Mouse (Mus musculus): ENCODE data around the gene Lypd4. TPM values are rescaled to one million over a fixed set of nuclear protein-coding genes. Genes with fewer than 3 reads are reported as not detected.
"Not testable (repeated sequence)": the region's sequence is repeated elsewhere in the genome, so short reads cannot be mapped to it uniquely, and the experiment has no call there.

Lypd4 gene
- polyA plus RNA-seq, 1 experiment from 2014 or later = not detected

DNA sequence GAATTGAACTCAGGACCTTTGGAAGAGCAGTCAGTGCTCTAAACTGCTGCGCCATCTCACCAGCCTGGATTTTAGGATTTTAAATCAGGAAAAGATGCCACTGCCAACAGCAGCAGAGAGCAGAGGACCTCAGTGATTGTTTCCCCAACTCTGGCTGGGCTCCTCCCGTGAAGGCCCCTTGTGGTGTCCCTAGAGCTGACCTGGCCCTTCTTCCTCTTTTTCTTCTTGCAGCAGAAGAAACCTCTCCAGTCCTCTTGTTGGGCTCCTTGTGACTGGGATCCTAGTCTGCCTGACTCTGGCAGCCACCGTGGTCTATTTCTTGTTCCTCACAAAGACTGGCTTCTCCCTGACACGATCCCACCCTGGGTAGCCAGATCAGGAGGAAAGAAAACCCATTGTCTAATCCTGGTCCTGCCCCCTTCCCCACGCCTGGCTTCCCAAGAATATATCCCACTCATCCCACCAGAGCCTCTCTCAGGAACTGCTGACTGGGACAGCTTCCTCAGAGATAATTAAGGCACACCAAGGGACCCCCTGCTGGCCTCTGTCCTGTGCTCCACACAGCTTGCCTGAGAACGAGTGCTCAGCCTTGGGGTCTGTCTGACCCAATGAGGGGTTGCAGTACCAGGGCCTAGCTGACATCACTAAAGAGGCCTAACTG, 13.2 kb downstream of the Lypd4 start:
- H3K4me3 ChIP-seq (replicated peaks) = no peak overlapping the region
- no peak overlapping the region for H3K9ac ChIP-seq (replicated peaks)
- no peaks in the 10 kb centered on the region for H3K9me3 ChIP-seq
- WGBS = 23% methylated on average over 6 of the region's 6 CpGs
- H3K27me3 ChIP-seq = no peaks in the 10 kb centered on the region
- H3K36me3 ChIP-seq = no peaks in the 10 kb centered on the region
- H3K4me1 ChIP-seq (replicated peaks) = no peaks in the 10 kb centered on the region; the same call in 1 of the 2 replicates
- ATAC-seq = no peak
- H3K4me2 ChIP-seq (replicated peaks) = no peak overlapping the region
- no peak overlapping the region for H3K27ac ChIP-seq

DNA sequence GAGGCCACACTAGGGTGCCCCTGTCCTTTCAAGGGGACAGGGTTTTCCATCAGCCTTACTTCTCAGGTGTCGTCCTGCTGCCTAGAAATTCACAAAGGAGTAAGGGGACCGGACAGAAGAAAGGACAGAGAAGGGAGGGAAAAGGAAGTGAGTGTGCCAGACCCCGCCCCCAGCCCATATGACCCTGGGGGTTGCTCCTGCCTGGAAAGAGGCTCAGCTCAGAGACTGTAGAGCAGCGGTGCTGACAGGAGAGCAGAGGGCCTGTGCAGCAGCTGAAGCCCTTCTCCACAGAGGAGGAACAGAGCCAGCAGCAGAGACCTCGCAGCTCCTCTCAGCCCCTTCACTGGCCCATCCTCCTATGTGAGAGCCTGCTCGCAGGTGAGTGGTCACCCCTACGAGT, 16.0 kb downstream of the Lypd4 start:
- 53% methylated on average over 7 of the region's 7 CpGs for WGBS
- Histone ChIP-seq H3K4me2 (replicated peaks) (no peak overlapping the region), H3K4me1 (replicated peaks) (peaks cover 6% of the 10 kb centered on the region; the same call in 1 of the 2 replicates), H3K27ac (no peak overlapping the region), H3K27me3 (no peaks in the 10 kb centered on the region), H3K9me3 (no peaks in the 10 kb centered on the region), H3K9ac (replicated peaks) (no peak overlapping the region), H3K4me3 (replicated peaks) (no peak overlapping the region), H3K36me3 (no peaks in the 10 kb centered on the region)
- ATAC-seq = no peak

DNA sequence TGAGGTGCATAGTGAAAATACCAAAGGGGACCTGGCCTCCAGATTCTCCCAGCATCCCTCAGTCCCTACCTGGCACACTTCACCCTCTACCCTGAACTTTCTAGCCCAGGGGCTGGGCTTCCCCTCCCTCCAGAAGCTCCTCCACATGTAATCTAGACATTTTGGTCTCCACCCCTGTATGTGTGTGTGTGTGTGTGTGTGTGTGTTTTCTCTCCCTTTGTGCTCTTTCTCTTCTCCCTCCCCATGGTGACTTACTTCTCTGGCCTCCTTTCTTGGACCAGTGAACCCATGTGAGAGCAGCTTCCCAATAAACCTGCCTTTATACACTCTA, 16.5 kb downstream of the Lypd4 start:
- no peaks in the 10 kb centered on the region for H3K27me3 ChIP-seq
- H3K9ac ChIP-seq (replicated peaks) = no peak overlapping the region
- H3K36me3 ChIP-seq = no peaks in the 10 kb centered on the region
- peaks cover 6% of the 10 kb centered on the region; the same call in 1 of the 2 replicates for H3K4me1 ChIP-seq (replicated peaks)
- no peak for ATAC-seq
- no peak overlapping the region for H3K27ac ChIP-seq
- H3K9me3 ChIP-seq = no peaks in the 10 kb centered on the region
- H3K4me3 ChIP-seq (replicated peaks) = no peak overlapping the region
- no peak overlapping the region for H3K4me2 ChIP-seq (replicated peaks)

DNA sequence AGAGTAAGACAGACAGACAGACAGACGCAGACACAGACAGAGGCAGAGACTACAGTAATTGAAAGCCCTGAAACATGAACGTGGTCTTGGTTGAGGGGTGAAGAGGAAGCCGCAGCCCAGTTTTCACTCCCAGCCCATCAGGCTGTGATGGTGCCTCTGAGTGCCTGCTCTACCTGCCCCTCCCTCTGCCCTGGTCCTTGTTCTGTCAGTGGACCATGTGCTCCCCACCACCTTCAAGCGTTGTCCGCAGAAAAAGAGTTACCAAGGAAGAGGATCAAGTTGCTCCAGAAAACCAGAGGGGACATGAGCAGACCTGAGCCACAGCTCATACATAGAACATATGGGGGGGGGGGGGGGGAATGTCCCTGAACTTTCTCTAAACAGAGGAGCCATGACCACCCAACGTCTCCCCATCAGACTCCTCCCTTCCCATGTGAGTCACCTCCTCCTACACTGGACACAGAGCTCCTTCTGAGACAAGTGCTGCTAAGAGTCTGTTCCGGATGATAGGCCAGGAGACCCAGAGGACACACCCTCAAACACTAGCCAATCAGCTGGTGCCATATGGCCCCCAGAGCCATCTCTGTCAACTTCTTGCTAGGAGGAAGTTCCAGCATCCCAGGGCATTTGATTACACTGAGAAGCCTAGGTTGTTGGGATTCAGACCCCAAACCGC, 17.0 kb downstream of the Lypd4 start:
- no peak overlapping the region for H3K4me2 ChIP-seq (replicated peaks)
- 82% methylated on average over 8 of the region's 8 CpGs for WGBS

DNA sequence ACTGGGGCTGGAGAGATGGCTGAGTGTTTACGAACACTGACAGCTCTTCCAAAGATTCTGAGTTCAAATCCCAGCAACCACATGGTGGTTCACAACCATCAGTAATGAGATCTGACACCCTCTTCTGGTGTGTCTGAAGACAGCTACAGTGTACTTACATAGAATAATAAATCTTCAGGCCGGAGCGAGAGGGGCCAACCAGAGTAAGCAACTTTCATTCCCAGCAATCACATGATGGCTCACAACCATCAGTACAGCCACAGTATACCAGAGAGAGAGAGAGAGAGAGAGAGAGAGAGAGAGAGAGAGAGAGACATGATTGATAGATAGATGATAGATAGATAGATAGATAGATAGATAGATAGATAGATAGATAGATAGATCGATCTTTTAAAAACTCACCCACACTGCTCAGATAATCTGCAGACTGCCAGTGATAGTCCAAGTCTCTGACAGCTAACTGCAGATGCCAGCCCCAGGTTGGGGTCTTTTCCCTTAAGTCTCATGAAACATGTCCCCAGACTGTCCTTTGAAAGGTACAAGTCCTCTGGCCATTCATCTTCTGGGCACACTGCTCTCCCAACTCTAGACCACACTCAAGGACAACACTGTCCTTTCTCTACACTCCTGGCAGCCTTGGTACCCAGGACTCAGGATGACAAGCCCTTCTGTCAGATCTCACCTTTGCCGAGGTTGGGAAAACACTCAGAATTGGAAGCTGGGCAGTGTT, 18.0 kb downstream of the Lypd4 start:
- no peaks in the 10 kb centered on the region for H3K9me3 ChIP-seq
- no peaks in the 10 kb centered on the region for H3K27me3 ChIP-seq
- peaks cover 6% of the 10 kb centered on the region; the same call in 1 of the 2 replicates for H3K4me1 ChIP-seq (replicated peaks)
- WGBS = 88% methylated on average over 5 of the region's 5 CpGs
- no peak overlapping the region for H3K27ac ChIP-seq
- no peak for ATAC-seq
- H3K36me3 ChIP-seq = no peaks in the 10 kb centered on the region
- no peak overlapping the region for H3K4me3 ChIP-seq (replicated peaks)
- H3K4me2 ChIP-seq (replicated peaks) = no peak overlapping the region
- H3K9ac ChIP-seq (replicated peaks) = no peak overlapping the region

More for the DNA sequence above, 17.0 kb downstream of the Lypd4 start:
- Histone ChIP-seq H3K36me3 (no peaks in the 10 kb centered on the region), H3K4me3 (replicated peaks) (no peak overlapping the region), H3K4me1 (replicated peaks) (peaks cover 6% of the 10 kb centered on the region; the same call in 1 of the 2 replicates), H3K9ac (replicated peaks) (no peak overlapping the region), H3K27me3 (no peaks in the 10 kb centered on the region), H3K27ac (no peak overlapping the region), H3K9me3 (no peaks in the 10 kb centered on the region)
- ATAC-seq = no peak

DNA sequence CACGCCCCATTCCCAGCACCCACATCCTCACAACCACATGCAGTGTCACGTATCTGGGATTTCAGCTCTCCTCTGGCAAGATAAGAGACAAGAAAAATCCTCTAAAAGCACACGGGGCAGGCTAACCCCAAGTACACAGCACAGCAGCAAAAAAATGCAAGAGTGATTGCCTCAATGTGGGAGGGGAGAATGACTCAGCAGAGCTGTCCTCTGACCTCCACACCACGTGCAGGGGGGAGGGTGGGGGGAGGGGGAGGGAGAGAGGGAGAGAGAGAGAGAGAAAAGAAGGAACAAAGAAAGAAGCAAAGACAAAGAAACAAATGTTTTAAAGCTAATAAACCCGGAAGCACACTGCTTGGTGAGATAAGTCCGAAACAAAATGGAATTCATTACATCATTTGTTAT, 18.8 kb downstream of the Lypd4 start:
- ATAC-seq = no peak
- 0 out of 2 replicates have a peak, but pooled peaks cover 6% of the 10 kb centered on the region for H3K4me1 ChIP-seq (replicated peaks)
- H3K9ac ChIP-seq (replicated peaks) = no peak overlapping the region
- no peak overlapping the region for H3K4me3 ChIP-seq (replicated peaks)
- WGBS = 43% methylated on average over 6 of the region's 6 CpGs
- no peaks in the 10 kb centered on the region for H3K9me3 ChIP-seq
- no peaks in the 10 kb centered on the region for H3K27me3 ChIP-seq
- H3K27ac ChIP-seq = no peak overlapping the region
- no peaks in the 10 kb centered on the region for H3K36me3 ChIP-seq
- H3K4me2 ChIP-seq (replicated peaks) = no peak overlapping the region

DNA sequence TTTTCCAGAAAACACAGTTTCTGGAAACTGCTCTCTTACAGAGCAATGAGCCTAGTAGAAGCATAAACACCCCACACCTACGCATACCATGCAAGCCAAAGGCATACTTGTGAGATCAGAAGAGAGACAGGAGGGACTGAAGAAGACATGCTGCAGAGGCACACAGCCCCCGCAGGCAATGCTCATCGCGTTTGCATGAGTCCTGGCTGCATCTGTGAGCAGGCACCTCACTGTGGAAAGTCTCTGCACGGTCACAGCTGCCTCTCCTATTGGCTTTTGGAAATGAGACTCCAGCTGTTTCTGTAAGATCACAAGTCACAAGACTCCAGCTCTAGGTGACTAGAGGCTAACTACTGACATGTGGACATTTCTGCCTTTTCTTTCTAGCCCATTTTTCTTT, 19.6 kb downstream of the Lypd4 start:
- WGBS = 24% methylated on average over 5 of the region's 5 CpGs
- no peaks in the 10 kb centered on the region for H3K36me3 ChIP-seq
- no peak overlapping the region for H3K4me3 ChIP-seq (replicated peaks)
- H3K27me3 ChIP-seq = no peaks in the 10 kb centered on the region
- 0 out of 2 replicates have a peak, but pooled peaks cover 6% of the 10 kb centered on the region for H3K4me1 ChIP-seq (replicated peaks)
- H3K9ac ChIP-seq (replicated peaks) = no peak overlapping the region
- H3K27ac ChIP-seq = no peak overlapping the region
- H3K4me2 ChIP-seq (replicated peaks) = no peak overlapping the region
- no peak for ATAC-seq
- H3K9me3 ChIP-seq = no peaks in the 10 kb centered on the region

DNA sequence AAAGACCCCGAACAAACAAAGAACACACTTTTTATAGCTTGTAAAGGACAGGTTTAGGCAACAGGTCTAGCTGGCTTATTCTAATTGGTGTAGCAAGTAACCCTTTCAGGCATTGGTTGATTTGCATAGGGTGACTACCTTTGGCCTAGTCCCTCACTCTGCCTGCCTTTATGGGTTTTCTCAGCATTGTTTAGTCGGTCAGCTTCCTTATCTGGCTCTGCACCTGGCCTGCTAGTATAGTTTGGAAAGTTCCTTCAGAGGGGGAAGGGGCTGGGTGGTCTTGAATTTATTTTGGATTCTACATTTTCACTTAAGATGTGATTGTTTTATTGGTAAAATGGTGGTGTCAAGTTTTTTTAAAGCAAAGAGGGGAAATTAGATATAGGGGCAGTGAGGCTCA, 23.2 kb downstream of the Lypd4 start:
- not testable (repeated sequence) for H3K4me3 ChIP-seq (replicated peaks); ATAC-seq; H3K36me3 ChIP-seq; H3K27ac ChIP-seq; H3K27me3 ChIP-seq; H3K4me2 ChIP-seq (replicated peaks); H3K9ac ChIP-seq (replicated peaks); H3K4me1 ChIP-seq (replicated peaks); H3K9me3 ChIP-seq
- 41% methylated on average over 2 of the region's 2 CpGs for WGBS

DNA sequence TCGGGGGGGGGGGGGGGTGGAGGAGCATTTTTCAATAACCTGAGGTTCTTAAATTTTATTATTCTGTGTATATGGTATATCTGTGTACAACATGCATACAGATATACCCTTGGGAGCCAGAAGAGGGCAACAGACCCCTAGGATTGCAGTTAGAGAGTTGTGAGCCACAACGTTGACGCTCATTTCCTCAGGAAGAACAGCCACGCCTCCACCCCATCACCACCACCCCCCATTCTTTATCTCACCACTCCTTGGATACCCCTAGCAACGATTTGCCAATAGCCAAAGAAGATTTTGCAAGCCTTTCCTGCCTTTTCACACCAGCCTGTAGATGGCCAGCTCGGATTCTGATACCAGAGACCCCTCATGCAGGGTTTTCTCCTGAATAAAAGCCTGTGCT, 24.0 kb downstream of the Lypd4 start:
- Histone ChIP-seq H3K27ac (no peak overlapping the region), H3K9me3 (no peaks in the 10 kb centered on the region), H3K4me1 (replicated peaks) (0 out of 2 replicates have a peak, but pooled peaks cover 4% of the 10 kb centered on the region), H3K9ac (replicated peaks) (no peak overlapping the region), H3K4me3 (replicated peaks) (no peak overlapping the region), H3K4me2 (replicated peaks) (no peak overlapping the region), H3K36me3 (no peaks in the 10 kb centered on the region), H3K27me3 (no peaks in the 10 kb centered on the region)
- WGBS = 1% methylated on average over 6 of the region's 6 CpGs
- ATAC-seq = no peak

DNA sequence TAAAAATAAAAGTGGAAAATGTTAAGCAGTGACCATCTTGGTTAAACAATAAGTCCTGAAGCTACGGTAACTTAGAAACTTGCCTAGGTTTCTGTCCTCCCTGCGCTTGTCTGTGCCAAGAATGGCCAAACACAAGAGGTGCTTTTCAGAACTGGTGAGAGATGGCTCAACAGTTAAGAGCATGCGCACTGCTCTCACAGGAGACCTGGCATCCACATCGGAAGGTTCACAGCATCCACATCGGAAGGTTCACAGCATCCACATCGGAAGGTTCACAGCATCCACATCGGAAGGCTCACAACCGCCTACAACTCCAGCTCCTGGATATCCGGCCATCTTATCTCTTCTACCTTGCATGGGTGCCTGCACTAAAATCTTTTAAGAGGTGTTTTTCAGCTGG, 24.6 kb downstream of the Lypd4 start:
- H3K4me1 ChIP-seq (replicated peaks) = 0 out of 2 replicates have a peak, but pooled peaks cover 2% of the 10 kb centered on the region
- no peak overlapping the region for H3K27ac ChIP-seq
- no peak for ATAC-seq
- H3K9me3 ChIP-seq = no peaks in the 10 kb centered on the region
- no peaks in the 10 kb centered on the region for H3K27me3 ChIP-seq
- no peak overlapping the region for H3K4me2 ChIP-seq (replicated peaks)
- H3K4me3 ChIP-seq (replicated peaks) = no peak overlapping the region
- 83% methylated on average over 9 of the region's 9 CpGs for WGBS
- no peaks in the 10 kb centered on the region for H3K36me3 ChIP-seq
- no peak overlapping the region for H3K9ac ChIP-seq (replicated peaks)

DNA sequence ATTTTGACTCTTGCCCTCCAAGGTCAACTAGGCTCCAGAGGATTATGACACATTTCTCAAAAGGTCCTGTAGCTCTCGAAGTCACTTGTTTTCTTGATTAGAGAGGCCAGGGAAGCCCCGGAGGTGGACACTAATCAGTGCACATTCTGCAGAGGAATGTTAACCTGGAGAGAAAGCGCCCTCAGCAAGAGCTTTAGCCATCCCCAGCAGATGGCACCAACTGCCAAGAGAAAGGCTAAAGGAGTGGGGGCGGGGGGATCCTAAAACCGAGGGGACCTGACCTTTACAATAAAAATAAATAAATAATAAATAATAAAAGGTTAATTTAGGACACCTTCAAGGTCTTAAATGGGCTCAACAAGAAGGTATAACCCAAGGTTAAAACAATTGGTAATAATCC, 25.6 kb downstream of the Lypd4 start:
- no peaks in the 10 kb centered on the region for H3K27me3 ChIP-seq
- H3K4me1 ChIP-seq (replicated peaks) = no peaks in the 10 kb centered on the region
- no peak overlapping the region for H3K4me3 ChIP-seq (replicated peaks)
- no peaks in the 10 kb centered on the region for H3K36me3 ChIP-seq
- ATAC-seq = no peak
- H3K27ac ChIP-seq = no peak overlapping the region
- no peak overlapping the region for H3K9ac ChIP-seq (replicated peaks)
- no peaks in the 10 kb centered on the region for H3K9me3 ChIP-seq
- WGBS = 41% methylated on average over 5 of the region's 5 CpGs
- no peak overlapping the region for H3K4me2 ChIP-seq (replicated peaks)

DNA sequence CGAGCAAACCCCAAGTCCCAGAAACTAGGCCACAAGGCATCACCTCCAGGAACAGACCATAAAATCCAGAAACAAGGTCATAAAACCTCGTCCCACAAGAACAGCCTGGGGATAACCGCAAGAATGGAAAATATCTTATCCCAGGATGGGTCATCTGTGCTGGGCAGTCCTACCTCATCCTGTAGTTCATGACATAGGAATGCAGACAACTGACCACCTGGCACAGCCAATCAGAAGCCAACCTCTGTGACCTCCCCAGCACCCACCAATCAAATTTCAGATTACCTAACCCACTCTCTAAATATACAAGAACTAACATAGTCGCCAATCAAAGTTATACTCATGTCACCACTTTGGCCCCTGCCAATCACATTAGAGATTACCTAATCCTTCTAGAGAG, 28.7 kb downstream of the Lypd4 start:
- no peaks in the 10 kb centered on the region for H3K4me1 ChIP-seq (replicated peaks)
- H3K9ac ChIP-seq (replicated peaks) = no peak overlapping the region
- no peak overlapping the region for H3K4me2 ChIP-seq (replicated peaks)
- no peak for ATAC-seq
- 79% methylated on average over 4 of the region's 4 CpGs for WGBS
- H3K36me3 ChIP-seq = no peaks in the 10 kb centered on the region
- H3K9me3 ChIP-seq = no peaks in the 10 kb centered on the region
- H3K27ac ChIP-seq = no peak overlapping the region
- H3K4me3 ChIP-seq (replicated peaks) = no peak overlapping the region
- no peaks in the 10 kb centered on the region for H3K27me3 ChIP-seq
